Mouse (Mus musculus) urinary bladder, postnatal 14 days (tissue): ENCODE results near the gene Akap12.

Source experiments
- DNase-seq: peaks from one replicate; pipeline ENCODE4 v3.0.0; 2021; ENCODE audit warnings: low spot score

Akap12 gene

GRCm38 (mm10) chr10:4284781-4285180, 18.6 kb downstream of the Akap12 start:
- no peak for DNase-seq

- peak; percentile 11 for DNase-seq
Observed at GRCm38 (mm10) chr10:4285752-4286151, 19.6 kb downstream of the Akap12 start.

GRCm38 (mm10) chr10:4289171-4289570, 23.0 kb downstream of the Akap12 start:
- no peak for DNase-seq

- no peak for DNase-seq
Observed at GRCm38 (mm10) chr10:4289636-4290035, 23.5 kb downstream of the Akap12 start.

- no peak for DNase-seq
Observed at GRCm38 (mm10) chr10:4290145-4290544, 24.0 kb downstream of the Akap12 start.

GRCm38 (mm10) chr10:4290561-4290960, 24.4 kb downstream of the Akap12 start:
- DNase-seq: no peak

GRCm38 (mm10) chr10:4293418-4293817, 27.2 kb downstream of the Akap12 start:
- peak; percentile 21 for DNase-seq

- DNase-seq: no peak
Observed at GRCm38 (mm10) chr10:4303558-4303957, 37.4 kb downstream of the Akap12 start.

GRCm38 (mm10) chr10:4323885-4324284, 57.7 kb downstream of the Akap12 start:
- DNase-seq: no peak

GRCm38 (mm10) chr10:4325562-4325961, 59.4 kb downstream of the Akap12 start:
- DNase-seq: no peak

GRCm38 (mm10) chr10:4327716-4328115, 61.5 kb downstream of the Akap12 start:
- DNase-seq: no peak

- no peak for DNase-seq
Observed at GRCm38 (mm10) chr10:4332228-4332979, 66.2 kb downstream of the Akap12 start.

GRCm38 (mm10) chr10:4333319-4333718, 67.1 kb downstream of the Akap12 start:
- DNase-seq: peak; percentile 65

- peak; percentile 91 for DNase-seq
Observed at GRCm38 (mm10) chr10:4334039-4334683, 68.0 kb downstream of the Akap12 start.

GRCm38 (mm10) chr10:4338863-4339461, 72.8 kb downstream of the Akap12 start:
- DNase-seq: peak; percentile 55

GRCm38 (mm10) chr10:4341430-4341829, 75.2 kb downstream of the Akap12 start:
- DNase-seq: peak; percentile 49

- DNase-seq: peak; percentile 92
Observed at GRCm38 (mm10) chr10:4346489-4347135, 80.4 kb downstream of the Akap12 start.

GRCm38 (mm10) chr10:4347136-4347492, 80.9 kb downstream of the Akap12 start:
- DNase-seq: no peak

GRCm38 (mm10) chr10:4347591-4347990, 81.4 kb downstream of the Akap12 start:
- no peak for DNase-seq

GRCm38 (mm10) chr10:4354371-4355260, 88.4 kb downstream of the Akap12 start:
- no peak for DNase-seq

- no peak for DNase-seq
Observed at GRCm38 (mm10) chr10:4355882-4356451, 89.8 kb downstream of the Akap12 start.
